Mouse (Mus musculus) testis, adult 2 months (tissue): Measurements from ENCODE around the gene Vmn2r85. TPM values are rescaled to one million over a fixed set of nuclear protein-coding genes. Genes with fewer than 3 reads are reported as not detected.
"Not testable (repeated sequence)": the region's sequence is repeated elsewhere in the genome, so short reads cannot be mapped to it uniquely, and the experiment has no call there.

Experiments
- H3K27ac ChIP-seq: fragments of 200-500 bp; 2 replicates; pipeline ENCODE4 v1.5.1; 2012; ENCODE audit warnings: low read depth, low read length; ENCODE audit not compliant: control insufficient read depth, insufficient read depth
- H3K27me3 ChIP-seq: fragments of 200-500 bp; 2 replicates; pipeline ENCODE4 v1.6.1; 2012; ENCODE audit warnings: mild to moderate bottlenecking, low read length, moderate library complexity; ENCODE audit not compliant: control insufficient read depth, insufficient read depth
- H3K36me3 ChIP-seq: fragments of 200-500 bp; 2 replicates; pipeline ENCODE4 v1.6.1; 2012; ENCODE audit warnings: mild to moderate bottlenecking, low read length; ENCODE audit not compliant: control insufficient read depth, insufficient read depth
- H3K4me1 ChIP-seq: fragments of 200-500 bp; 2 replicates; pipeline ENCODE4 v1.6.1; 2012; ENCODE audit warnings: low read length; ENCODE audit not compliant: control insufficient read depth, insufficient read depth
- H3K4me3 ChIP-seq: fragments of 200-500 bp; 2 replicates; pipeline ENCODE4 v1.5.1; 2012; ENCODE audit warnings: low read depth, mild to moderate bottlenecking, low read length, moderate library complexity, mixed read lengths; ENCODE audit not compliant: control insufficient read depth
- CTCF ChIP-seq: fragments of 200-500 bp; IDR thresholded peaks from 2 replicates; pipeline ENCODE4 v1.5.1; 2012; ENCODE audit warnings: low read depth, mild to moderate bottlenecking, inconsistent platforms, low read length, moderate library complexity; ENCODE audit not compliant: control insufficient read depth, insufficient read depth, insufficient replicate concordance
- POLR2A ChIP-seq: fragments of 200-500 bp; IDR thresholded peaks from 2 replicates; pipeline ENCODE4 v1.6.1; 2012; ENCODE audit warnings: low read depth, mild to moderate bottlenecking, inconsistent platforms, low read length, moderate library complexity; ENCODE audit not compliant: control insufficient read depth
- polyA plus RNA-seq: library from polyadenylated mRNA; depleted of rRNA; stranded (reverse); fragments of >200 nt; gene quantifications from 2 replicates; pipeline ENCODE4 v1.2.3, GENCODE M21; 2012; rRNA removed

Vmn2r85 gene
- not detected in 2 replicates for polyA plus RNA-seq

GRCm38 (mm10) chr10:130429603-130430002 is at the start of gene Vmn2r85:
Gene Vmn2r85 (minus strand): TSS chr10:130429703.
- not testable (repeated sequence) for H3K4me3 ChIP-seq

GRCm38 (mm10) chr10:130470311-130470760 is 40.8 kb upstream of the Vmn2r85 start:
- Histone ChIP-seq H3K4me1 (peaks cover 5% of the 10 kb centered on the region), H3K27ac (no peak overlapping the region), H3K36me3 (no peaks in the 10 kb centered on the region), H3K4me3 (peak overlapping the region; percentile 82), H3K27me3 (no peaks in the 10 kb centered on the region)
- TF ChIP-seq CTCF: no peak

More at GRCm38 (mm10) chr10:130429603-130430002, at the start of gene Vmn2r85:
- H3K27ac ChIP-seq, H3K27me3 ChIP-seq, H3K36me3 ChIP-seq, H3K4me1 ChIP-seq: not testable (repeated sequence)

- H3K36me3 ChIP-seq, H3K4me1 ChIP-seq, H3K27ac ChIP-seq, H3K4me3 ChIP-seq, H3K27me3 ChIP-seq: not testable (repeated sequence)
Measured at GRCm38 (mm10) chr10:130455950-130456349, 26.4 kb upstream of the Vmn2r85 start, which contains the start of gene Vmn2r86. Gene Vmn2r86 (minus strand): TSS chr10:130456050.

- H3K4me1 ChIP-seq: peaks cover 3% of the 10 kb centered on the region
- no peaks in the 10 kb centered on the region for H3K36me3 ChIP-seq
- H3K4me3 ChIP-seq: peak overlapping the region; percentile 80
- TF ChIP-seq POLR2A (no peak), CTCF (no peak)
- no peaks in the 10 kb centered on the region for H3K27me3 ChIP-seq
- H3K27ac ChIP-seq: no peak overlapping the region
Measured at GRCm38 (mm10) chr10:130444776-130445175, 15.3 kb upstream of the Vmn2r85 start.

DNA sequence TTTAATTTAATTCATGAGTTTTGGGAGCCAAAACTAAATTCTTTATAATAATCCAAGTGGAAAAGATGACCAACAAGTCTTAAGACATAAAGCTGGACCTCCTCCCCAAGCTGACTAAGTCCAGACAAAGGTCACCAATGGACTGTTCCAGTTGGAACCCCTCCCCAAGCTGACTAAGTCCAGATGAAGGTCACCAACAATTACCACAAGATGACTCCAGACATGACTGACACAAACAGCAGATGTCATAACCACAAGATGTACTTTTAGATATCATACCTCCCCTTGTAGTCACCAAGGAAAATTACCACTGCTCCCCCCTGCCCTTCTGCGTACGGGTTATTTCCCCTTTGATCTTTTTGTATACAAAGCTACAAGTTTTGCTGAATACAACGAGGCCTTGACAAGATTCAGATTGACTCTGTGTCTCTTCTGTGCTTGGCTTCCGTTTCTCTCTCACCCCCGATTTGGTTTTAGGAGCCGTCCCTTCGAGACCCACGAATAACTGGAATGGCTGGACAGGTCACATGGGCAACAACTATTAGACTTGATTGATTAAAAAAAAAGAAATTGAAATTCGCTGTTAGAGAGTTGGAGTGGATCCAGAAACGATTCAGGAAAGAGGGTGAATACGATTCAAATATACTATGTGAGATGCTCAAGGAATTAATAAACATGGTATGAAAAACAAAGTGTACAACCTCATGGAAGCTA is 4.8 kb upstream of the Vmn2r85 start:
- not testable (repeated sequence) for H3K36me3 ChIP-seq, H3K4me1 ChIP-seq

DNA sequence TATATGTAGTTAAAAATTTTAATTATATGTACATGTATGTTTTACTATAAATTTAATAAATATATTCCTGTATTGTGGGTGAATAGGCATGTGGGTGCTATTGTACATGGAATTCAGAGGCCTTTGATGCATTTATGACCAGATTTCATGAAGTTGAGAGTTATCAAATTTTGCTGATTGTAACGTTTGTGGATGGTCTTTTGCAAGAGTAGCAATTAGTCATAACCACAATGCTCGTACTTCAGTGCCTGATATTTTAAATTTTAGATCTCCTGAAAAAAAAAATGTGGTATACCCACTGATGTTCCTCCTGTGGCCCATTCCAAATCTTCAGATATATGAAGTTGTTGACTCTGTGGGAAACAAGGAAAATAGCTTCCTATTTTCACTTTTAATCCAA is 7.1 kb downstream of the Vmn2r85 start:
- H3K27me3 ChIP-seq, H3K4me3 ChIP-seq, H3K36me3 ChIP-seq, H3K4me1 ChIP-seq, H3K27ac ChIP-seq: not testable (repeated sequence)

More for the DNA sequence above, 4.8 kb upstream of the Vmn2r85 start:
- not testable (repeated sequence) for H3K27me3 ChIP-seq, H3K27ac ChIP-seq, H3K4me3 ChIP-seq

GRCm38 (mm10) chr10:130420401-130420800 is 9.1 kb downstream of the Vmn2r85 start:
- Histone ChIP-seq H3K27ac (no peak overlapping the region), H3K36me3 (no peaks in the 10 kb centered on the region), H3K4me1 (no peaks in the 10 kb centered on the region), H3K27me3 (no peaks in the 10 kb centered on the region), H3K4me3 (no peak overlapping the region)
- TF ChIP-seq POLR2A (no peak), CTCF (no peak)

GRCm38 (mm10) chr10:130419954-130420353 is 9.5 kb downstream of the Vmn2r85 start:
- not testable (repeated sequence) for H3K4me3 ChIP-seq, H3K27ac ChIP-seq, H3K4me1 ChIP-seq, H3K36me3 ChIP-seq, H3K27me3 ChIP-seq

GRCm38 (mm10) chr10:130416352-130416751 is 13.2 kb downstream of the Vmn2r85 start:
- H3K4me1 ChIP-seq, H3K27ac ChIP-seq, H3K4me3 ChIP-seq, H3K27me3 ChIP-seq, H3K36me3 ChIP-seq: not testable (repeated sequence)

DNA sequence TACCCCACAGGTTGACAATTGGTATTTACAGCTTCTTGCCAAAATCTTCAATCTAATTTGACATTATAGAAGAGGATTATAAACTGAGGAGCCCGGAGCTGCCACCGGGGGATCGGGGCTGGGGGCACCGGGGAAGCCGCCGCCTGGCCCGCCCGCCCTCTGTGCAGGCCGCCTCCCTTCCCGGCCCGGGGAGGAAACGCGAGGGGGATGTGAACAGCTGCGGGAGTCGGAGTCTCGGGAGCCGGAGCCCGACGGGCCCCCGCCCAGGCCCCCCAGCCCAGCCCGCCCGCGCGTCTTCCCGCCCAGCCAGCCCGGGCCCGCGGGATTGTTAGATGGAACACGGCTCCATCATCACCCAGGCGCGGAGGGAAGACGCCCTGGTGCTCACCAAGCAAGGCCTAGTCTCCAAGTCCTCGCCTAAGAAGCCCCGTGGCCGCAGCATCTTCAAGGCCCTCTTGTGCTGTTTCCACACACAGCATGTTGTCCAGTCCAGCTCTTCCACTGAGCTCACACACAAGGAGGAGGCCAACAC is 17.3 kb downstream of the Vmn2r85 start:
- not testable (repeated sequence) for H3K27ac ChIP-seq, H3K4me1 ChIP-seq, H3K4me3 ChIP-seq, H3K27me3 ChIP-seq, H3K36me3 ChIP-seq
